Mouse (Mus musculus) forebrain, embryonic 15.5 days (tissue): ENCODE measurements at regions not wholly inside any gene's neighbourhood (a gene's known extent, or its start where the extent isn't known, plus 50 kb on each side); places are given as distances from the start of the nearest gene placed in this dataset.

Source experiments
- ATAC-seq: fragments of 200-750 bp; cut with Nextera tagmentation; replicated peaks from 2 replicates; pipeline ENCODE4 v1.8.0; 2017; ENCODE audit warnings: mild to moderate bottlenecking, moderate TSS enrichment, moderate library complexity
- H3K27ac ChIP-seq: fragments of 300-500 bp; sonication (generic); replicated peaks from 2 replicates; pipeline ENCODE4 v1.5.1; 2015; ENCODE audit warnings: mild to moderate bottlenecking, inconsistent platforms
- H3K27me3 ChIP-seq: fragments of 300-500 bp; sonication (generic); 2 replicates; pipeline ENCODE4 v1.6.1; 2015; ENCODE audit warnings: inconsistent platforms
- H3K36me3 ChIP-seq: fragments of 300-500 bp; sonication (generic); 2 replicates; pipeline ENCODE4 v1.6.1; 2015; ENCODE audit warnings: mild to moderate bottlenecking, inconsistent platforms
- H3K4me1 ChIP-seq: fragments of 300-500 bp; sonication (generic); 2 replicates; pipeline ENCODE4 v1.6.1; 2015; ENCODE audit warnings: inconsistent platforms
- H3K4me2 ChIP-seq: fragments of 300-500 bp; sonication (generic); replicated peaks from 2 replicates; pipeline ENCODE4 v1.6.1; 2015; ENCODE audit warnings: mild to moderate bottlenecking, inconsistent platforms
- H3K4me3 ChIP-seq: fragments of 300-500 bp; sonication (generic); 2 replicates; pipeline ENCODE4 v1.5.1; 2015; ENCODE audit warnings: mild to moderate bottlenecking, inconsistent platforms
- H3K9ac ChIP-seq: fragments of 300-500 bp; sonication (generic); replicated peaks from 2 replicates; pipeline ENCODE4 v1.6.1; 2015; ENCODE audit warnings: mild to moderate bottlenecking, inconsistent platforms
- H3K9me3 ChIP-seq: fragments of 300-500 bp; sonication (generic); 2 replicates; pipeline ENCODE4 v1.6.1; 2016; ENCODE audit warnings: inconsistent platforms
- WGBS: fragments of 180-500 bp; shearing (Covaris S2); methylation state at CpG from one replicate; pipeline ENCODE4 v1.1.7; 2015; ENCODE audit warnings: mixed read lengths; 5-methylcytosine and 5-hydroxymethylcytosine counted together

- no peaks in the 10 kb centered on the region for H3K9me3 ChIP-seq
- no peak overlapping the region for H3K9ac ChIP-seq
- no peaks in the 10 kb centered on the region for H3K36me3 ChIP-seq
- peak overlapping the region; percentile 80 for H3K27ac ChIP-seq
- H3K4me1 ChIP-seq: peaks cover 14% of the 10 kb centered on the region
- no peaks in the 10 kb centered on the region for H3K27me3 ChIP-seq
- no peak overlapping the region for H3K4me3 ChIP-seq
- WGBS: 27% methylated on average over 2 of the region's 2 CpGs
- H3K4me2 ChIP-seq: no peak overlapping the region
- ATAC-seq: peak; percentile 60; the same call in 1 of the 2 replicates
Observed at GRCm38 (mm10) chr3:137529592-137529960, 91.8 kb upstream of the Ddit4l start.

DNA sequence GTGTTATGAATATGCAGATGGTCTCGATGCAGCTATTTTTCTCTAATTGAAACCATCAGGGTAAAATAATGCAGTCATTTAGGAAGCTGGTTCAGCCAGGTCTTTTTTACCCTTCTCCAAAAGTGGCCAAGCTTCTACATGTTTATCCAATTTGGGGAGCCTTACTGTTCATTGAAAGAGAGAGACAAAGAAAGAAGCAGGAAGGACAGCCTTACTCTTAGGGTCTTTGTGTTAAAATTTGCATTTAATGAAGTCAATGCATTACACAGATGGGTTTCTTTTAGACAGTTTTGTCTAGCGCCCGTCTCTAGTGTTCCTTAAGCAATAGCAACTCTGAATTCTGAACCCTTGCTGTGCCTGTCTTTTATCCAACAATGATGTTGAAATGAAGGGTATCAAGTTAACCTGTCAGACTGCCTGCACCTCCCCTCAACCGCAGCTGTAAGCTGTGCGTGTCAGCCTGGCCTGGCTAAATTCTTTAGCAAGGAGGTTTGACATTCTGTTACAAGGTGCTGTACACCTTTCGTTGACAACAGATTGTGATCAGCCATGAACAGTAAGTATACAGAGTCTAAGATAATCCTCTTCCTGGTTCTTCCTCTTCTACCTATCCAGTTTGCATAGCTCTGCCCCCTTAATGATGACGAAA, 91.3 kb upstream of the Ddit4l start:
- Histone ChIP-seq H3K9ac (no peak overlapping the region), H3K27ac (peak overlapping the region; percentile 80), H3K36me3 (no peaks in the 10 kb centered on the region), H3K27me3 (no peaks in the 10 kb centered on the region), H3K4me3 (no peak overlapping the region), H3K4me2 (0 out of 2 replicates have a peak overlapping the region, but pooled peaks have one; percentile 13), H3K4me1 (peaks cover 14% of the 10 kb centered on the region), H3K9me3 (no peaks in the 10 kb centered on the region)
- WGBS: 17% methylated on average over 7 of the region's 7 CpGs
- ATAC-seq: peak; percentile 89

DNA sequence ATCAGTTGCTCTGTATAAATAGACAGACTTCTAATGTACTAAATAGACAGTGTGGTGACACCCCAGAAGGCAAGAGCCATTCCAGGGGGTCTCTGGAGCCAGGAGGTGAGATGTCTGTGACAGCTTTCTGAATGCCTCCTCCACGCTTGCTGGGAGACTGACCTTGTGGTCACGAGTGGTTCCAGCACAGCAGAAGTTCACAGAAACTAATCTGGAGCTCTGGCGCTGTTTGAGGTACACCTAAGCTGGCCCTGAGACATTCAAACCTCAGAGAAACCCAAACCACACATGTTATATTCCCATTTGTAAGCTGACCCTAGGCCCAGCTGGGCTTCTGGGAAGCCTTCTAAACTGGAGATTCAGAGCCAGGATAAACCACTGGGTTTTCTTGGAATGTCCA, 79.7 kb upstream of the Ddit4l start:
- Histone ChIP-seq H3K4me3 (no peak overlapping the region), H3K4me2 (no peak overlapping the region), H3K9me3 (no peaks in the 10 kb centered on the region), H3K9ac (no peak overlapping the region), H3K4me1 (no peaks in the 10 kb centered on the region), H3K27ac (no peak overlapping the region), H3K27me3 (no peaks in the 10 kb centered on the region), H3K36me3 (no peaks in the 10 kb centered on the region)
- no peak for ATAC-seq
- WGBS: 84% methylated on average over 3 of the region's 3 CpGs

DNA sequence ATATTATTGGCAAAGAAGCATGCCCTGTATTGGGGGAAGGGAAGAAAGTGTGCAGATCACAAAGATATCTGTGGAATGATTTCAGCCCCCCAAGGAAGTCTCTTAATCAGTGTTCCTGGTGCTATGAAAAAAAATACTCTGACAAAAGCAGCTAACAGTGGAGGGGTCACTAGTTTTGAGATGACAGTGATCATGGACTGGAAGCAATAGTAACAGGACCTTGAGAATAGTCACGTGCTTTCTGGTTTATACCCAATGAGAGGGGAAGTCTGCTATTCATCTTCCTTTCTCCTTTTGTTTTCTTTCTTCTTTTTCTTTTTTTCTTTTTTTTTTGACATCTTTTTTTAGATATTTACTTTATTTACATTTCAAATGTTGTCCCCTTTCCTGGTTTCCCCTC, 79.1 kb upstream of the Ddit4l start:
- Histone ChIP-seq H3K4me2 (no peak overlapping the region), H3K9me3 (no peaks in the 10 kb centered on the region), H3K9ac (no peak overlapping the region), H3K36me3 (no peaks in the 10 kb centered on the region), H3K4me3 (no peak overlapping the region), H3K4me1 (peaks cover 2% of the 10 kb centered on the region), H3K27me3 (no peaks in the 10 kb centered on the region), H3K27ac (no peak overlapping the region)
- ATAC-seq: no peak
- 69% methylated on average over 1 of the region's 1 CpGs for WGBS

DNA sequence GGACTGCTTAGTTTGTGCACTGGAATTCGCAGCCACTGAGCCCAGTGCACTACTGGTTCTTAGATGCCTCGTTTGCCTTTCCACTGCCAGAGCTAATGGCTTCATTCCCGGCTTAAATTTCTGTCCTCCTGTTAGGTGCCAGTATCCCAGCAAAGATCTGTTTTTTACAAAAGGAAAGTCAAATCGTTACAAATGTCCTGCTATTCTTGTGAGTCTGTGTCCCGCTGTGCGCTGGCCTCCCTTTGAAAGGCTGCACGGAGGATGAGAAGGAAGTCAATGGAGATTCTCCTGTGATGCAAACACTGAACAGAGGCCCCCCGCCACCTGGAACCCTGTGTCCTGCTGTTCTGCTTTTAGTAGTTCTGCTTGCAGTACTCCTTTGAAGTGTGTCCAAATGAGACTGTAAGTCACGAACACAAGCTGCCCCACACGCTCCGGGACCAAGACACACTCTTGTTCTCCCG, 74.0 kb upstream of the Ddit4l start:
- 3% methylated on average over 12 of the region's 12 CpGs for WGBS
- Histone ChIP-seq H3K4me2 (peak overlapping the region; percentile 23), H3K27me3 (no peaks in the 10 kb centered on the region), H3K4me3 (peak overlapping the region; percentile 5; the same call in 1 of the 2 replicates), H3K4me1 (peaks cover 11% of the 10 kb centered on the region), H3K9ac (no peak overlapping the region), H3K9me3 (no peaks in the 10 kb centered on the region), H3K27ac (no peak overlapping the region), H3K36me3 (no peaks in the 10 kb centered on the region)
- peak; percentile 84 for ATAC-seq

DNA sequence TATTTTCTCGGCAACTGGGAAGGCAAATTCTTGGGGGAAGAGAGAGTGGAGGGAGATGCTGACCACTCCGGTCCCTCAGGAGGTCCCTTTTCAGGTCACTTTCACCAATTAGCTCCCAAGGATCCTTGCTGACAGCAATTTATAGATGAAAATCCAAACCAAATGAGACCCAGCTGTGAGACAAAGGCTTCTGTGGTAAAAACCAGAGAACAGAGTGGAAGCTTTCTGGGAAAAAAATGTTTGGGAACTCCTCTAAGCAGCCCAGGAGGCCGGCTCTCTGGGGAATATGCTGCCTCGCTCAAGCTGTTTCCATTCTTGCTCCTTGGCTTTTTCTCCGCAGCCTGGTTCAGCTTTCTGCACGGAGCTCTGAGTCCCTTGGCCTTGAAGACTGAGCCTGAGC, 73.5 kb upstream of the Ddit4l start:
- ATAC-seq: 0 out of 2 replicates have a peak, but pooled peaks have one; percentile 29
- Histone ChIP-seq H3K36me3 (no peaks in the 10 kb centered on the region), H3K4me1 (peaks cover 11% of the 10 kb centered on the region), H3K4me3 (no peak overlapping the region), H3K27ac (0 out of 2 replicates have a peak overlapping the region, but pooled peaks have one; percentile 0), H3K9me3 (no peaks in the 10 kb centered on the region), H3K9ac (no peak overlapping the region), H3K4me2 (peak overlapping the region; percentile 23), H3K27me3 (no peaks in the 10 kb centered on the region)
- WGBS: 8% methylated on average over 6 of the region's 6 CpGs

DNA sequence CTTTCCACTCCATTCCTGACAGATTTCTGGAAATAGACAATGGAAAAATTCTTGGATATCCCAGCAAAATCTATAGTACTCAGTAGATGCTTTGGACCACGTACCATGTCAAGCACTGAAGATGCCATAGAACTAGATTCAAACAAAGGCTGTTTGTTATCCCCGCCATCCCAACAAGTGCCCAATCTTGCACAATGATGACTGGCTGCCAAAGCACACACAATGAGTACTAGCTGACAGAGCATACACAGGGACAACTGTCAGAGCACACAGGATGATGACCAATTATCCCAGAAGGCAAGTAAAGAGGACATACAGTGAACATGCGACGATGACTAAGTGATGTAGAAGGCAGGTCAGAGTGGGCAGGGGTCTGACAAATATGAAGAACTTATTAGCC, 70.7 kb upstream of the Ddit4l start:
- Histone ChIP-seq H3K27ac (no peak overlapping the region), H3K9me3 (no peaks in the 10 kb centered on the region), H3K4me1 (peaks cover 11% of the 10 kb centered on the region), H3K36me3 (no peaks in the 10 kb centered on the region), H3K4me2 (no peak overlapping the region), H3K9ac (no peak overlapping the region), H3K27me3 (no peaks in the 10 kb centered on the region), H3K4me3 (no peak overlapping the region)
- WGBS: 89% methylated on average over 4 of the region's 4 CpGs
- ATAC-seq: no peak

DNA sequence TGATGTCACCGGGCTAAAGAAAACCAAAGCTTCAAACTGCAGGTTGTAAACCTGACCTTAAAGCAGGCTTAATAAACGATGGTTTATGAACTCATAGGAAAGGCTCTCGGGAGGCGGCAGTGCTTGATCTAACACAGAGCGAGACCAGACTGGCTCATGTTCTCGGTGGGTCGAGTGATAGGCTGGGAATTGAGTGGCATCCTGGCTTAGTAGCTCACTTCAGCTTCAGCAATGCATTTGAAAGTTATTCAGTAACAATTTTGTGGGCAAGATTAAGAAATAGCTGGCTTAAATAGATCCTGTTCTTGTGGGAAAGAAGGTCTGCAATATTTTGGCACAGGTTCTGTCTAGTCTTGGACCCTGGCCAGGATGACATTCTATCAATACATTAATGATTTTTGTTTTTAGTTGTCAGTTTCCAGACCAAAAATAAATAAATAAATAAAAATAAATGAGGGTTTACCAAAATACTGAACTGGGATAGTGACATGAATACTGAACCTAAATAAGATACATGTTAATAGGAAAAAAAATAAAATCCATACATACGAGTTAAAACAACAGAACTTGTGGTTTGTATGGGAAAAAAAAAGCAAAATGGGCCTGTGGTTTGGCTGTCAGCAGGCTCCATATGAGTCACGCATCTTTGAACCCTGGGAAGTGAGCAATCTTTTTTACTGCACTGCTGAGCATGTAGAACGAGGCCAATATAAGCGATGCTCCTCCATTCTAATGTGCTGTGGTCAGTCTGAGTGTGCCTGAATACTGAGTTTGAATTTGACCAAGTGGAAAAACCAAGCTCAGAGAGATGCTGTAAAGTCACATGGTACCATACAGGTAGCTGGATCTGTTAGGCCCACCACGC, 68.7 kb upstream of the Ddit4l start:
- peaks cover 5% of the 10 kb centered on the region for H3K4me1 ChIP-seq
- H3K27me3 ChIP-seq: no peaks in the 10 kb centered on the region
- WGBS: 80% methylated on average over 12 of the region's 12 CpGs

GRCm38 (mm10) chr3:137560851-137561449, 60.5 kb upstream of the Ddit4l start:
- Histone ChIP-seq H3K27me3 (no peaks in the 10 kb centered on the region), H3K36me3 (no peaks in the 10 kb centered on the region), H3K27ac (no peak overlapping the region), H3K9me3 (no peaks in the 10 kb centered on the region), H3K4me3 (no peak overlapping the region), H3K4me2 (no peak overlapping the region), H3K9ac (no peak overlapping the region), H3K4me1 (peaks cover 20% of the 10 kb centered on the region)
- 43% methylated on average over 6 of the region's 6 CpGs for WGBS
- peak; percentile 83 for ATAC-seq

More for the DNA sequence above, 68.7 kb upstream of the Ddit4l start:
- no peak overlapping the region for H3K4me2 ChIP-seq
- no peak overlapping the region for H3K9ac ChIP-seq
- H3K27ac ChIP-seq: no peak overlapping the region
- no peak overlapping the region for H3K4me3 ChIP-seq
- no peaks in the 10 kb centered on the region for H3K36me3 ChIP-seq
- no peaks in the 10 kb centered on the region for H3K9me3 ChIP-seq
- no peak for ATAC-seq

- H3K27ac ChIP-seq: no peak overlapping the region
- peaks cover 20% of the 10 kb centered on the region for H3K4me1 ChIP-seq
- no peak overlapping the region for H3K9ac ChIP-seq
- no peaks in the 10 kb centered on the region for H3K36me3 ChIP-seq
- no peak overlapping the region for H3K4me3 ChIP-seq
- ATAC-seq: no peak
- no peak overlapping the region for H3K4me2 ChIP-seq
- WGBS: 35% methylated on average over 2 of the region's 2 CpGs
- H3K27me3 ChIP-seq: no peaks in the 10 kb centered on the region
- H3K9me3 ChIP-seq: no peaks in the 10 kb centered on the region
Observed at GRCm38 (mm10) chr3:137561986-137562385, 59.4 kb upstream of the Ddit4l start.

DNA sequence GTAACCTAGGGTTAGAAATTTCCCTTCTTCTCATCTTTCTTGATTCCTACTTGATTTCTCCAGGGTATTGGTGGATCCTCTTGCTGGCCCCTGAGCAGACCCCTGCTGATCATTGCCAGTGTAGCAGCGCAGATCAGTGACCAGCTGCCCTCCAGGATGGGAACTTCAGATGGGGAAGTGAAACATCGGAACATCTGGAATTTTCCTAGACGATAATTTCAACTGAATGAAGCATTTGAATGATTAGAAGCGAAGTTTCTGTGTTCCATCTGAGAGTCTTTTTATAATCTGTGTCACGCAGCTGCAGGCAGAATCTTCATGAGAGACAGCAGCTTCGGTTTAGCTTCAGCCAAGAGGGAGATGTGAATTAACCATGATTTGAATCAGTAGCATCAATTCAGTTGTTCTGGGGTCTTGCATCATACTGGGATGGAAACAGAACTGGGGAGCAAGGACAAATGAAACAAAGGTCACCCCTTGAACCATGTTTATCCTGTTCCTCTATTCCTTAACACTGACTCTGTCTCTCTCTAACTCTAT, 57.8 kb upstream of the Ddit4l start:
- Histone ChIP-seq H3K9ac (no peak overlapping the region), H3K4me3 (no peak overlapping the region), H3K4me1 (peaks cover 20% of the 10 kb centered on the region), H3K36me3 (no peaks in the 10 kb centered on the region), H3K27me3 (no peaks in the 10 kb centered on the region), H3K27ac (no peak overlapping the region), H3K9me3 (no peaks in the 10 kb centered on the region), H3K4me2 (no peak overlapping the region)
- WGBS: 88% methylated on average over 6 of the region's 6 CpGs
- ATAC-seq: no peak

DNA sequence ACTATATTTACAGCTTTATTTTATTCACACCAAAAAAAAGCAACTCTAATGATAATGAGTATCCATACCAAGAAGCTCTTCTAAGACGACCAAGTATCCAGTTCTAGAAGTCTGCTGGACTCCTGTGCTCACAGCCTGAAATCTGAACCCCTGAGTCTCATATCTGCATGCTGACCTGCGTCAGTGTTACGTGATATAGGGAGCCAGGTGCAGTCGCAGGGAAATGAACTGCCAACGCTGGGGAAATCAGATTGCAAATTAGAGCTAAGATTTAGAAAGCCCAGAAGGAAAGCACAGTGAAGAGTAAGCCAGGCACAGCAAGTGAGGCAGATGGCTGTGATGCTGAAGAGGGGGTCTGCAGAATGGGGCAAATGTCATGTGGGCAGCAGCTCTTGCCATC, 57.1 kb upstream of the Ddit4l start:
- H3K9me3 ChIP-seq: no peaks in the 10 kb centered on the region
- no peak overlapping the region for H3K27ac ChIP-seq
- 74% methylated on average over 5 of the region's 5 CpGs for WGBS
- peaks cover 20% of the 10 kb centered on the region for H3K4me1 ChIP-seq
- H3K36me3 ChIP-seq: no peaks in the 10 kb centered on the region
- no peak overlapping the region for H3K4me2 ChIP-seq
- no peaks in the 10 kb centered on the region for H3K27me3 ChIP-seq
- H3K9ac ChIP-seq: no peak overlapping the region
- ATAC-seq: no peak
- H3K4me3 ChIP-seq: no peak overlapping the region
